Mouse (Mus musculus) stomach, embryonic 14.5 days (tissue): ENCODE measurements around the gene Trim7. TPM values are rescaled to one million over a fixed set of nuclear protein-coding genes. Genes with fewer than 3 reads are reported as not detected.

ENCODE experiments used
- ATAC-seq: fragments of 200-750 bp; cut with Nextera tagmentation; 2 replicates; pipeline ENCODE4 v1.8.0; 2017; ENCODE audit warnings: low read depth, moderate TSS enrichment; ENCODE audit not compliant: insufficient number of reproducible peaks, insufficient read depth, low FRiP score
- H3K27ac ChIP-seq: fragments of 300-500 bp; sonication (generic); 2 replicates; pipeline ENCODE4 v1.5.1; 2014; ENCODE audit warnings: mild to moderate bottlenecking, low read length, moderate library complexity, mixed read lengths
- H3K27me3 ChIP-seq: fragments of 300-500 bp; sonication (generic); 2 replicates; pipeline ENCODE4 v1.6.1; 2014; ENCODE audit warnings: low read length, control low read depth, mixed read lengths; ENCODE audit not compliant: control insufficient read depth, insufficient read depth
- H3K36me3 ChIP-seq: fragments of 300-500 bp; sonication (generic); 2 replicates; pipeline ENCODE4 v1.6.1; 2014; ENCODE audit warnings: mild to moderate bottlenecking, control low read depth, low read length, moderate library complexity, mixed read lengths; ENCODE audit not compliant: control insufficient read depth, insufficient read depth
- H3K4me1 ChIP-seq: fragments of 300-500 bp; sonication (generic); 2 replicates; pipeline ENCODE4 v1.6.1; 2014; ENCODE audit warnings: low read length, control low read depth, mixed read lengths; ENCODE audit not compliant: control insufficient read depth, insufficient read depth
- H3K4me2 ChIP-seq: fragments of 300-500 bp; sonication (generic); replicated peaks from 2 replicates; pipeline ENCODE4 v1.6.1; 2014; ENCODE audit warnings: low read depth, low read length, control low read depth
- H3K4me3 ChIP-seq: fragments of 300-500 bp; sonication (generic); 2 replicates; pipeline ENCODE4 v1.5.1; 2014; ENCODE audit warnings: low read depth, low read length, control low read depth
- H3K9ac ChIP-seq: fragments of 300-500 bp; sonication (generic); replicated peaks from 2 replicates; pipeline ENCODE4 v1.6.1; 2014; ENCODE audit warnings: low read depth, mild to moderate bottlenecking, control low read depth, low read length, moderate library complexity, mixed read lengths
- H3K9me3 ChIP-seq: fragments of 300-500 bp; sonication (generic); 2 replicates; pipeline ENCODE4 v1.6.1; 2016; ENCODE audit warnings: low read depth, low read length, control low read depth; ENCODE audit not compliant: control insufficient read depth
- WGBS: fragments of 180-500 bp; shearing (Covaris S2); extraction: QIAGEN DNeasy Blood & Tissue Kit; methylation state at CpG from one replicate; pipeline ENCODE4 v1.1.7; 2014; 5-methylcytosine and 5-hydroxymethylcytosine counted together
- polyA plus RNA-seq: library from polyadenylated mRNA; unstranded; fragments of >200 nt; fragmentation: Nextera tagmentation; extraction: Ambion mirVana; gene quantifications from 2 replicates; pipeline ENCODE4 v1.2.1, GENCODE M21; 2014

Gene Trim7
- polyA plus RNA-seq, 1 experiment from 2014 or later, result 2.1 TPM

- H3K9ac ChIP-seq, result peak overlapping the region; percentile 30; the same call in 1 of the 2 replicates
- H3K4me1 ChIP-seq, result 0 out of 2 replicates have a peak, but pooled peaks cover 10% of the 10 kb centered on the region
- no peaks in the 10 kb centered on the region for H3K9me3 ChIP-seq
- peak overlapping the region; percentile 43 for H3K4me3 ChIP-seq
- H3K36me3 ChIP-seq, result no peaks in the 10 kb centered on the region
- no peak for ATAC-seq
- peak overlapping the region; percentile 58; the same call in 1 of the 2 replicates for H3K27ac ChIP-seq
- H3K4me2 ChIP-seq, result peak overlapping the region; percentile 68
- 0% methylated on average over 6 of the region's 6 CpGs for WGBS
- H3K27me3 ChIP-seq, result no peaks in the 10 kb centered on the region
These were observed 784 bp downstream of the Trim7 start for GRCm38 (mm10) chr11:48826752-48827096.

GRCm38 (mm10) chr11:48827926-48828325 lies 2.0 kb downstream of the Trim7 start:
- WGBS, result 71% methylated on average over 6 of the region's 6 CpGs
- Histone ChIP-seq H3K4me3 (no peak overlapping the region), H3K4me2 (no peak overlapping the region), H3K9me3 (no peaks in the 10 kb centered on the region), H3K36me3 (no peaks in the 10 kb centered on the region), H3K27ac (no peak overlapping the region), H3K27me3 (no peaks in the 10 kb centered on the region), H3K4me1 (0 out of 2 replicates have a peak, but pooled peaks cover 10% of the 10 kb centered on the region), H3K9ac (no peak overlapping the region)
- ATAC-seq, result no peak

- Histone ChIP-seq H3K4me1 (0 out of 2 replicates have a peak, but pooled peaks cover 3% of the 10 kb centered on the region), H3K9ac (no peak overlapping the region), H3K4me3 (no peak overlapping the region), H3K27me3 (no peaks in the 10 kb centered on the region), H3K9me3 (no peaks in the 10 kb centered on the region), H3K4me2 (no peak overlapping the region), H3K36me3 (no peaks in the 10 kb centered on the region), H3K27ac (no peak overlapping the region)
- WGBS, result 63% methylated on average over 2 of the region's 2 CpGs
- no peak for ATAC-seq
These were observed 4.3 kb downstream of the Trim7 start for GRCm38 (mm10) chr11:48830279-48830678.

- Histone ChIP-seq H3K27me3 (no peaks in the 10 kb centered on the region), H3K4me3 (no peak overlapping the region), H3K9me3 (no peaks in the 10 kb centered on the region), H3K27ac (no peak overlapping the region), H3K36me3 (no peaks in the 10 kb centered on the region), H3K9ac (no peak overlapping the region), H3K4me2 (no peak overlapping the region), H3K4me1 (0 out of 2 replicates have a peak, but pooled peaks cover 3% of the 10 kb centered on the region)
- 73% methylated on average over 2 of the region's 2 CpGs for WGBS
- no peak for ATAC-seq
These were observed 5.3 kb downstream of the Trim7 start for GRCm38 (mm10) chr11:48831273-48831672.

GRCm38 (mm10) chr11:48833078-48833730 lies 7.3 kb downstream of the Trim7 start:
- ATAC-seq, result no peak
- Histone ChIP-seq H3K9me3 (no peaks in the 10 kb centered on the region), H3K4me1 (peaks cover 4% of the 10 kb centered on the region; the same call in 1 of the 2 replicates), H3K27me3 (no peaks in the 10 kb centered on the region), H3K27ac (no peak overlapping the region), H3K4me3 (peak overlapping the region; percentile 55), H3K9ac (peak overlapping the region; percentile 31; the same call in 1 of the 2 replicates), H3K36me3 (no peaks in the 10 kb centered on the region), H3K4me2 (peak overlapping the region; percentile 47)
- 45% methylated on average over 9 of the region's 9 CpGs for WGBS

GRCm38 (mm10) chr11:48833731-48834639 lies 8.0 kb downstream of the Trim7 start:
- ATAC-seq, result peak; percentile 88
- Histone ChIP-seq H3K9me3 (no peaks in the 10 kb centered on the region), H3K4me3 (peak overlapping the region; percentile 55), H3K27me3 (no peaks in the 10 kb centered on the region), H3K4me1 (peaks cover 6% of the 10 kb centered on the region; the same call in 1 of the 2 replicates), H3K4me2 (peak overlapping the region; percentile 47), H3K27ac (no peak overlapping the region; the same call in 1 of the 2 replicates), H3K9ac (peak overlapping the region; percentile 31; the same call in 1 of the 2 replicates), H3K36me3 (no peaks in the 10 kb centered on the region)
- WGBS, result under 1% methylated on average over 30 of the region's 30 CpGs

- Histone ChIP-seq H3K4me1 (peaks cover 6% of the 10 kb centered on the region; the same call in 1 of the 2 replicates), H3K9ac (no peak overlapping the region), H3K27ac (no peak overlapping the region), H3K9me3 (no peaks in the 10 kb centered on the region), H3K4me3 (no peak overlapping the region), H3K27me3 (no peaks in the 10 kb centered on the region), H3K4me2 (no peak overlapping the region), H3K36me3 (no peaks in the 10 kb centered on the region)
- ATAC-seq, result no peak
- 72% methylated on average over 6 of the region's 6 CpGs for WGBS
These were observed 10.0 kb downstream of the Trim7 start for GRCm38 (mm10) chr11:48835923-48836322.

GRCm38 (mm10) chr11:48836990-48837309 lies 11.0 kb downstream of the Trim7 start:
- no peaks in the 10 kb centered on the region for H3K9me3 ChIP-seq
- no peaks in the 10 kb centered on the region for H3K27me3 ChIP-seq
- peaks cover 6% of the 10 kb centered on the region; the same call in 1 of the 2 replicates for H3K4me1 ChIP-seq
- no peak overlapping the region for H3K27ac ChIP-seq
- H3K36me3 ChIP-seq, result no peaks in the 10 kb centered on the region
- peak overlapping the region; percentile 68 for H3K4me3 ChIP-seq
- ATAC-seq, result 0 out of 2 replicates have a peak, but pooled peaks have one; percentile 0
- peak overlapping the region; percentile 52 for H3K4me2 ChIP-seq
- WGBS, result 14% methylated on average over 11 of the region's 11 CpGs
- no peak overlapping the region for H3K9ac ChIP-seq
